Mouse (Mus musculus): ENCODE results near the gene Amotl2. TPM values are rescaled to one million over a fixed set of nuclear protein-coding genes. Genes with fewer than 3 reads are reported as not detected.
"Not testable (repeated sequence)": the region's sequence is repeated elsewhere in the genome, so short reads cannot be mapped to it uniquely, and the experiment has no call there.

The Amotl2 gene
- total RNA-seq, 2 experiments from 2014 or later = 15.2 to 16.5 TPM

GRCm38 (mm10) chr9:102758851-102759250, 42.4 kb downstream of the Amotl2 start:
- intact Hi-C loops (cut with DNase I) = no loop called here

GRCm38 (mm10) chr9:102759581-102760001, 43.1 kb downstream of the Amotl2 start:
- DNase-seq (ENCODE audit: extremely low spot score in 1 of 2, low spot score in 2 of 2) = no peak
- intact Hi-C loops (cut with DNase I) = no loop called here

More at GRCm38 (mm10) chr9:102758851-102759250, 42.4 kb downstream of the Amotl2 start:
- DNase-seq (ENCODE audit: extremely low spot score in 1 of 2, low spot score in 2 of 2) = peak in 1 of 2 experiments; percentile 56

GRCm38 (mm10) chr9:102761599-102761998, 45.1 kb downstream of the Amotl2 start:
- DNase-seq (ENCODE audit: extremely low spot score in 1 of 2, low spot score in 2 of 2) = no peak
- intact Hi-C loops (cut with DNase I) = no loop called here

GRCm38 (mm10) chr9:102762836-102763235, 46.4 kb downstream of the Amotl2 start:
- intact Hi-C loops (cut with DNase I) = no loop called here
- DNase-seq (ENCODE audit: extremely low spot score in 1 of 2, low spot score in 2 of 2) = no peak

- no peak for DNase-seq (ENCODE audit: extremely low spot score in 1 of 2, low spot score in 2 of 2)
- intact Hi-C loops (cut with DNase I) = no loop called here
Measured at GRCm38 (mm10) chr9:102763520-102763919, 47.0 kb downstream of the Amotl2 start.

- intact Hi-C loops (cut with DNase I); DNase-seq (ENCODE audit: extremely low spot score in 1 of 2, low spot score in 2 of 2): not testable (repeated sequence)
Measured at GRCm38 (mm10) chr9:102764540-102764939, 48.1 kb downstream of the Amotl2 start.

- DNase-seq (ENCODE audit: extremely low spot score in 1 of 2, low spot score in 2 of 2) = no peak
- intact Hi-C loops (cut with DNase I) = no loop called here
Measured at GRCm38 (mm10) chr9:102766741-102767140, 50.3 kb downstream of the Amotl2 start.

GRCm38 (mm10) chr9:102769257-102769656, 52.8 kb downstream of the Amotl2 start:
- no peak for DNase-seq (ENCODE audit: extremely low spot score in 1 of 2, low spot score in 2 of 2)
- intact Hi-C loops (cut with DNase I) = no loop called here

- intact Hi-C loops (cut with DNase I) = no loop called here
Measured at GRCm38 (mm10) chr9:102770190-102770589, 53.7 kb downstream of the Amotl2 start.

GRCm38 (mm10) chr9:102771308-102771895, 54.9 kb downstream of the Amotl2 start:
- intact Hi-C loops (cut with DNase I) = no loop called here

More at GRCm38 (mm10) chr9:102770190-102770589, 53.7 kb downstream of the Amotl2 start:
- no peak for DNase-seq (ENCODE audit: extremely low spot score in 1 of 2, low spot score in 2 of 2)

GRCm38 (mm10) chr9:102777631-102778591, 61.4 kb downstream of the Amotl2 start:
- peak in 1 of 2 experiments; percentile 87 for DNase-seq (ENCODE audit: extremely low spot score in 1 of 2, low spot score in 2 of 2)
- intact Hi-C loops (cut with DNase I) = no loop called here

More at GRCm38 (mm10) chr9:102771308-102771895, 54.9 kb downstream of the Amotl2 start:
- DNase-seq (ENCODE audit: extremely low spot score in 1 of 2, low spot score in 2 of 2) = no peak

- intact Hi-C loops (cut with DNase I) = no loop called here
- DNase-seq (ENCODE audit: extremely low spot score in 1 of 2, low spot score in 2 of 2) = peak; percentile 34 to 95
Measured at GRCm38 (mm10) chr9:102779493-102779892, 63.0 kb downstream of the Amotl2 start.

Other genes starting within 250 kb of the Amotl2 start
- 1 to 10 TPM; 2.3 to 3.5 TPM for gene Ky, start 210.9 kb upstream of the Amotl2 start, total RNA-seq (2021)
- 10 to 100 TPM; 95.2 to 96.2 TPM for gene Anapc13, start 90.4 kb upstream of the Amotl2 start, total RNA-seq (2021)
- gene Cep63, start 90.1 kb upstream of the Amotl2 start, total RNA-seq (2021) = 10 to 100 TPM; 26.8 to 28.7 TPM
- 10 to 100 TPM; 29.2 to 30.1 TPM for gene Ryk, start 118.2 kb downstream of the Amotl2 start, total RNA-seq (2021)